Mouse (Mus musculus) brain, embryonic 14.5 days (tissue): ENCODE data around the gene Ncaph2.
A peak's percentile ranks its signal among the peaks of the same experiment; 100 is the strongest.

Experiments used
- CTCF ChIP-seq: fragments of 200-500 bp; IDR thresholded peaks from 2 replicates; pipeline ENCODE4 v1.5.1; 2012; ENCODE audit warnings: inconsistent platforms, mild to moderate bottlenecking, moderate library complexity, borderline replicate concordance; ENCODE audit not compliant: insufficient read depth, insufficient read length; ENCODE audit errors: extremely low read depth
- POLR2A ChIP-seq: fragments of 200-500 bp; IDR thresholded peaks from 2 replicates; pipeline ENCODE4 v1.6.1; 2012; ENCODE audit warnings: mild to moderate bottlenecking, inconsistent platforms, borderline replicate concordance; ENCODE audit not compliant: poor library complexity, insufficient read depth, insufficient read length, severe bottlenecking; ENCODE audit errors: extremely low read depth

DNA sequence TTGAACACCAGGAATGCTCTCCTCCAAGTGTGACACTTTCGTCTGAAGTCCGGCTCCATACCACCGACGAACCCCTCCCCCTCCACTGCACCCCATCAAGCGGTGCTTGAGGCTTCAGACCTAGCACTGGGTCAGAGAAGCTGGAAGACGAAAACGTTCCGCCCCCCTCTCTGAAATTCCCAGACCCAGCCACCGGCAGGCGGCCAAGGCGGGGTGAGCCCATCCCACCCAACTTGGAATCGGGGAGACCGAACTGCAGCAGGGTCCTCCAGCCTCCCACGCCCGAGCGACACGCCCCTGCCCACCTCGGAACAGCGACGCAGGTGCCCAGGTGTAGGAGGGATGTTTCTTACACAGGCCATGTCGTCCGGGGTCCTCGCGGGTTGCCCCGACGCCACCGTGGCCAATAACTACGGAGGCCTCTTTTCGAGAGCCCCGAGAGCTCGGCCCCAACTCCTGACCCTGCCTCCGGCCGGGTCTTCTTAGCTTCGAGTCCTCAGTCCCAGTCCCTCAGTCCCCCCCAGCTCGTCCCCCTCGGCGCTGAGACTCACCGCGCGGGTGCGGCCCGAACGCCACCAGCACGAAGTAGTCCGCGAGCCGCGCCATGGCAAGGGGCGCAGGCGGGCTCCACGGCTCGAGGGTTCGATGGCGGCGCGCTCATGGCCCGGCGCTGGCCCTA lies 40.9 kb upstream of the Ncaph2 start:
- TF ChIP-seq CTCF: peak; percentile 16; the same call in 1 of the 2 replicates
- TF ChIP-seq POLR2A: no peak
